Mouse (Mus musculus) spleen, adult 2 months (tissue): ENCODE results near the gene Gpr15.

ENCODE experiments used
- CTCF ChIP-seq: fragments of 200-500 bp; IDR thresholded peaks from 2 replicates; pipeline ENCODE4 v1.5.1; 2011; ENCODE audit warnings: mild to moderate bottlenecking, inconsistent platforms; ENCODE audit not compliant: insufficient read depth, insufficient read length, insufficient replicate concordance; ENCODE audit errors: extremely low read depth
- POLR2A ChIP-seq: fragments of 200-500 bp; IDR thresholded peaks from 2 replicates; pipeline ENCODE4 v1.6.1; 2011; ENCODE audit warnings: low read depth, low read length, inconsistent platforms

- TF ChIP-seq POLR2A = no peak
- no peak for TF ChIP-seq CTCF
Measured at GRCm38 (mm10) chr16:58726680-58727476, 8.0 kb upstream of the Gpr15 start.
